Mouse (Mus musculus): ENCODE measurements around the gene Asah2. TPM values are rescaled to one million over a fixed set of nuclear protein-coding genes. Genes with fewer than 3 reads are reported as not detected.
A peak's percentile ranks its signal among the peaks of the same experiment; 100 is the strongest.

The Asah2 gene
- polyA plus RNA-seq (2014; fragmentation: Nextera tagmentation; extraction: Ambion mirVana): 0.57 and 0.59 TPM in 2 replicates

DNA sequence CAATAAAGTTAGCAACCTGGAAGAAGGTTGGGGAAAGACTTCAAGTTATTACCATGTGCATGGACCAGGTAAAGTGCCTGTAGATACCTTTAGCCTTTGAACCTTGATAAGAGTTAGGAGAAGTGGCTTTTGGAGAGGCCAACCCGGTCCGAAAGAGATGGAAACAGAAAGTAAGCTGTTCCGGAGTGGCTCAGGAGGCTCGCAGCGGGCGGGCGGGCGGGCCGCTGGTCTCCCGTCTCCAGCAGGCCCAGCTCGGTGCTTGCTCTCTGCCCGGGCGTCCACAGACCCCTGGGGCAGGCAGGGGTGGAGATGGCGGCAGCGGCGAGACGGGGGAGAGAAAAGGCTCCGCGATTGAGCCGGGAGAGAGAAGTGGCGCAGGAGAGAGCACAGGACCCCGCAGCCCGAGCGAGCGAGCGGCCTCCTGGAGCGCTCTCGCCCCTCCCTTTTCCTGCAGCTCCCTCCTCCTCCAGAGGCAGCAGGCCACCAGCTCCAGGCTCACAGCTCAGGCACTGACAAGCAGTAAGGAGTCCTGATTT, at the start of gene Asah2:
TSS of gene Asah2 (minus strand) at position 441 of the 536 bp plus-strand sequence.
- Histone ChIP-seq H3K9ac (ENCODE audit: low read depth, low read length) (peak within 1 kb of the TSS; percentile 70), H3K4me3 (ENCODE audit: low read depth, low read length) (peak within 1 kb of the TSS; percentile 46), H3K9me3 (ENCODE audit: control insufficient read depth, low read length) (no peaks in the 10 kb centered on the region), H3K4me2 (replicated peaks; ENCODE audit: low read depth, low read length) (peak within 1 kb of the TSS; percentile 53), H3K27ac (ENCODE audit: low read depth, low read length) (no peak within 1 kb of the TSS), H3K36me3 (ENCODE audit: control insufficient read depth, insufficient read depth, low read length) (no peaks in the 10 kb centered on the region), H3K4me1 (replicated peaks; ENCODE audit: control insufficient read depth, insufficient read depth, low read length) (no peaks in the 10 kb centered on the region), H3K27me3 (ENCODE audit: control insufficient read depth, insufficient read depth, low read length) (no peaks in the 10 kb centered on the region)
- ATAC-seq (ENCODE audit: low FRiP score) (peak; percentile 93), DNase-seq (ENCODE audit: low spot score) (peak; percentile 77)
- under 1% methylated on average over 28 of the region's 28 CpGs for WGBS

DNA sequence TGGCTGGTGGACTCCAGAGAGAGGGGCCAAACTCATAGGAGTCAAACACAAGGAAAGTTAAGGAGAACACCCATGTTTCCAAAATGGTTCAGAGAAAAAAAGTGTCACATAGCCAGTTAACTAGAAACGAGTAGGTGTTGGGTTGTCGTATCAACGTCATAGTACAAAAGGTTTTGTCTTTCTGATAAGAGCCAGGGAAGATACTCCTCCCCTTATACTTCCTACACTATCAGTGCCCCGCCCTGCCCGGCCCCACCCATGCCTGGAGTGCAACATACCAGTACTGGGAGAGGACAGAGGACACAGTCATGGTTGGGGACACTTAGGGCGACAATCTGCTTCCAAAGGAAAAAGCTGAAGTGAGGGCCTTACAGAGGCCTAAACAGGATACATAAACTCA, 49.0 kb upstream of the Asah2 start:
- H3K27me3 ChIP-seq (ENCODE audit: control insufficient read depth, insufficient read depth, low read length): no peaks in the 10 kb centered on the region
- H3K9me3 ChIP-seq (ENCODE audit: control insufficient read depth, low read length): no peaks in the 10 kb centered on the region
- no peak for ATAC-seq (ENCODE audit: low FRiP score)
- 90% methylated on average over 6 of the region's 6 CpGs for WGBS
- H3K4me3 ChIP-seq (ENCODE audit: low read depth, low read length): no peak overlapping the region
- no peak overlapping the region for H3K4me2 ChIP-seq (replicated peaks; ENCODE audit: low read depth, low read length)
- no peaks in the 10 kb centered on the region for H3K4me1 ChIP-seq (replicated peaks; ENCODE audit: control insufficient read depth, insufficient read depth, low read length)
- H3K9ac ChIP-seq (ENCODE audit: low read depth, low read length): no peak overlapping the region
- no peaks in the 10 kb centered on the region for H3K36me3 ChIP-seq (ENCODE audit: control insufficient read depth, insufficient read depth, low read length)
- DNase-seq (ENCODE audit: low spot score): no peak
- H3K27ac ChIP-seq (ENCODE audit: low read depth, low read length): no peak overlapping the region

- Histone ChIP-seq H3K9ac (ENCODE audit: low read depth, low read length) (no peak overlapping the region), H3K4me1 (replicated peaks; ENCODE audit: control insufficient read depth, insufficient read depth, low read length) (no peaks in the 10 kb centered on the region), H3K4me2 (replicated peaks; ENCODE audit: low read depth, low read length) (no peak overlapping the region), H3K4me3 (ENCODE audit: low read depth, low read length) (no peak overlapping the region), H3K27me3 (ENCODE audit: control insufficient read depth, insufficient read depth, low read length) (no peaks in the 10 kb centered on the region), H3K36me3 (ENCODE audit: control insufficient read depth, insufficient read depth, low read length) (no peaks in the 10 kb centered on the region), H3K9me3 (ENCODE audit: control insufficient read depth, low read length) (no peaks in the 10 kb centered on the region), H3K27ac (ENCODE audit: low read depth, low read length) (no peak overlapping the region)
- no peak for DNase-seq (ENCODE audit: low spot score)
- ATAC-seq (ENCODE audit: low FRiP score): no peak
- 87% methylated on average over 6 of the region's 6 CpGs for WGBS
Measured at GRCm38 (mm10) chr19:32152529-32152928, 44.5 kb upstream of the Asah2 start.

- H3K4me2 ChIP-seq (replicated peaks; ENCODE audit: low read depth, low read length): no peak overlapping the region
- no peaks in the 10 kb centered on the region for H3K27me3 ChIP-seq (ENCODE audit: control insufficient read depth, insufficient read depth, low read length)
- no peak overlapping the region for H3K4me3 ChIP-seq (ENCODE audit: low read depth, low read length)
- no peaks in the 10 kb centered on the region for H3K4me1 ChIP-seq (replicated peaks; ENCODE audit: control insufficient read depth, insufficient read depth, low read length)
- H3K36me3 ChIP-seq (ENCODE audit: control insufficient read depth, insufficient read depth, low read length): no peaks in the 10 kb centered on the region
- DNase-seq (ENCODE audit: low spot score): no peak
- no peak overlapping the region for H3K27ac ChIP-seq (ENCODE audit: low read depth, low read length)
- H3K9ac ChIP-seq (ENCODE audit: low read depth, low read length): no peak overlapping the region
- 89% methylated on average over 5 of the region's 5 CpGs for WGBS
- no peak for ATAC-seq (ENCODE audit: low FRiP score)
- no peaks in the 10 kb centered on the region for H3K9me3 ChIP-seq (ENCODE audit: control insufficient read depth, low read length)
Measured at GRCm38 (mm10) chr19:32148710-32149109, 40.7 kb upstream of the Asah2 start.

- Histone ChIP-seq H3K36me3 (ENCODE audit: control insufficient read depth, insufficient read depth, low read length) (no peaks in the 10 kb centered on the region), H3K27me3 (ENCODE audit: control insufficient read depth, insufficient read depth, low read length) (no peaks in the 10 kb centered on the region), H3K4me1 (replicated peaks; ENCODE audit: control insufficient read depth, insufficient read depth, low read length) (no peaks in the 10 kb centered on the region), H3K9me3 (ENCODE audit: control insufficient read depth, low read length) (no peaks in the 10 kb centered on the region), H3K4me3 (ENCODE audit: low read depth, low read length) (no peak overlapping the region), H3K27ac (ENCODE audit: low read depth, low read length) (no peak overlapping the region), H3K9ac (ENCODE audit: low read depth, low read length) (no peak overlapping the region), H3K4me2 (replicated peaks; ENCODE audit: low read depth, low read length) (no peak overlapping the region)
- no peak for DNase-seq (ENCODE audit: low spot score)
- 87% methylated on average over 6 of the region's 6 CpGs for WGBS
- ATAC-seq (ENCODE audit: low FRiP score): no peak
Measured at GRCm38 (mm10) chr19:32142383-32142782, 34.4 kb upstream of the Asah2 start.

DNA sequence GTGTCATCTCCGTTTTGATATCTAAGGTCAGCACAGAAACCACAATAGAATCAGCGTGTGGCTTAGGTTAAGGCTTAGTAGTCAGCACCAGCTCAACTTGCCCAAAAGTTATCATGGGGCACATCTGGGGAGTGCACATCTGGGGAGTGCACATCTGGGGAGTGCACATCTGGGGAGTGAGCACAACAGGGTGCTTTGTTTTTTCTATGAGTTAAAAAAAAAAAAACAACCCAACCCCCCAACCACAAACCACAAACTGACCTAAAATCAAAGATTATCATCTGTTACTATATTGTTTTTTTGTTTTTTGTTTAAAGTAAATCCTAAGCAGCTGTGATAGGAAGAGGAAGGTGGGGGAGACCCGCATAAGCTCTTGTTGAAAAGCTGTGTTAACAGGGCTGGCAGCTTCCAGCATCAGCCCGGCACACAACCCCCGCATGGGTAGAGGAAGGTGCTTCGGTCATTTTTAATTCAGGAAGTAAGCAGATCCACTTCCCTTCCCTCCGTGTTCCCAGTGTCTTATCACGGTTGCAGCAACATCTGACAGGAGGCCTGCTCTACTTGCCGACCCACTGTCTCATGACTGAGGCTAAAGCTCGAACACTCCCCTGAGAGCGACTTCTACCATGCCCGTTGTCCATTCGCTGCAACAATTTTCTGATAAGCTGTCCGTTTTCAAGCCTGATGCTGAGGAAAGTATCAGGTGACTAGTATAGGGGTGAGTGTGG, 30.5 kb upstream of the Asah2 start:
- H3K4me1 ChIP-seq (replicated peaks; ENCODE audit: control insufficient read depth, insufficient read depth, low read length): no peaks in the 10 kb centered on the region
- DNase-seq (ENCODE audit: low spot score) (no peak), ATAC-seq (ENCODE audit: low FRiP score) (no peak)
- WGBS: 76% methylated on average over 14 of the region's 14 CpGs
- no peaks in the 10 kb centered on the region for H3K9me3 ChIP-seq (ENCODE audit: control insufficient read depth, low read length)
- no peaks in the 10 kb centered on the region for H3K36me3 ChIP-seq (ENCODE audit: control insufficient read depth, insufficient read depth, low read length)
- H3K27ac ChIP-seq (ENCODE audit: low read depth, low read length): no peak overlapping the region
- no peaks in the 10 kb centered on the region for H3K27me3 ChIP-seq (ENCODE audit: control insufficient read depth, insufficient read depth, low read length)
- no peak overlapping the region for H3K9ac ChIP-seq (ENCODE audit: low read depth, low read length)
- H3K4me2 ChIP-seq (replicated peaks; ENCODE audit: low read depth, low read length): no peak overlapping the region
- no peak overlapping the region for H3K4me3 ChIP-seq (ENCODE audit: low read depth, low read length)

GRCm38 (mm10) chr19:32137904-32138303, 29.9 kb upstream of the Asah2 start:
- no peak overlapping the region for H3K4me2 ChIP-seq (replicated peaks; ENCODE audit: low read depth, low read length)
- H3K4me1 ChIP-seq (replicated peaks; ENCODE audit: control insufficient read depth, insufficient read depth, low read length): no peaks in the 10 kb centered on the region
- no peaks in the 10 kb centered on the region for H3K36me3 ChIP-seq (ENCODE audit: control insufficient read depth, insufficient read depth, low read length)
- 85% methylated on average over 5 of the region's 5 CpGs for WGBS
- no peaks in the 10 kb centered on the region for H3K27me3 ChIP-seq (ENCODE audit: control insufficient read depth, insufficient read depth, low read length)
- no peak overlapping the region for H3K4me3 ChIP-seq (ENCODE audit: low read depth, low read length)
- H3K27ac ChIP-seq (ENCODE audit: low read depth, low read length): no peak overlapping the region
- DNase-seq (ENCODE audit: low spot score) (no peak), ATAC-seq (ENCODE audit: low FRiP score) (no peak)
- no peaks in the 10 kb centered on the region for H3K9me3 ChIP-seq (ENCODE audit: control insufficient read depth, low read length)
- no peak overlapping the region for H3K9ac ChIP-seq (ENCODE audit: low read depth, low read length)

- DNase-seq (ENCODE audit: low spot score): no peak
- H3K9me3 ChIP-seq (ENCODE audit: control insufficient read depth, low read length): no peaks in the 10 kb centered on the region
- H3K27me3 ChIP-seq (ENCODE audit: control insufficient read depth, insufficient read depth, low read length): no peaks in the 10 kb centered on the region
- H3K4me1 ChIP-seq (replicated peaks; ENCODE audit: control insufficient read depth, insufficient read depth, low read length): no peaks in the 10 kb centered on the region
- no peak overlapping the region for H3K27ac ChIP-seq (ENCODE audit: low read depth, low read length)
- no peak overlapping the region for H3K4me2 ChIP-seq (replicated peaks; ENCODE audit: low read depth, low read length)
- no peak for ATAC-seq (ENCODE audit: low FRiP score)
- H3K9ac ChIP-seq (ENCODE audit: low read depth, low read length): no peak overlapping the region
- H3K36me3 ChIP-seq (ENCODE audit: control insufficient read depth, insufficient read depth, low read length): no peaks in the 10 kb centered on the region
- no peak overlapping the region for H3K4me3 ChIP-seq (ENCODE audit: low read depth, low read length)
- 61% methylated on average over 4 of the region's 4 CpGs for WGBS
Measured at GRCm38 (mm10) chr19:32136888-32137625, 29.0 kb upstream of the Asah2 start.
